Mouse (Mus musculus): ENCODE measurements around the gene Apol6.

DNA sequence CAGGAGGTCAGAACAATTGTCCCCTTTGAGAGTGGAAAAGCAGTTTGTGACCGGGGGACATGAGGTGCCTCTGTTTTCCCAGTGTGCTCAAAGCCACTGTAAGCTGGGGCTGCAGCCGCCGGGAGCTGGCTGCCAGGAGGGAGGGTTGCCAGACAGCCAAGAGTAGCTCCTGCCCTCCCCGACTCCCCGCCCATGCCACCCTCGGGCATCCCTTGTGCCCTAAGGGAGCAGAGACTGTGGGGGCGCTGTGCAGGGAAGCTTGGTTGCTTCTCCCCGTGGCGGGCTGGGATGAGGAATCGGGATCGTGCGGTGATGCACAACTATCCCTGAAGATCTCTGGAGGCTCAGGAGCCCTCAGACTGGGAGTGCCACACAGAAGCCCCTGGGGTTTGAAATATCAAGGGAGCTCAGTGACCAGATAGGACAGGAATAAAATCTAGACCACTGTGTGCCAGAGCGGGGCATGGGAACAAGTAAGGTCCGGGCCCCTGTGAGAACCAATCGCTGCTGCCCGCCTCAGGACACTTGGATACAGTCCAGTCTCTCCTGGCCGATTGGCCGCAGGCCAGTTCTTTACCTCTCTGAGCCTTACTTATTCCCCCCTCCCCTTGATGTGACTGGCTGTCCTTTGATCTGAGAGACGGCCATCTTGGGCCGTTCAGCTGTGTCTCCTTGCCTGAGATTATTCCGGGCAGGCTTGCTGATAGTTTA is 45.5 kb upstream of the Apol6 start:
- TF ChIP-seq CTCF (IDR thresholded peaks at IDR 0.05; ENCODE audit: extremely low read depth, insufficient read depth, low read length) (no peak), POLR2A (IDR thresholded peaks at IDR 0.05; ENCODE audit: extremely low read depth, insufficient read depth, low read length) (no peak)

Measured in cortical plate, adult 2 months (tissue).